Mouse (Mus musculus): ENCODE measurements around the gene Lins1. TPM values are rescaled to one million over a fixed set of nuclear protein-coding genes. Genes with fewer than 3 reads are reported as not detected.
A peak's percentile ranks its signal among the peaks of the same experiment; 100 is the strongest.

Gene Lins1
- 1 to 10 TPM; 4.0 to 4.8 TPM for total RNA-seq (2021)

GRCm38 (mm10) chr7:66689620-66690360 lies at the start of gene Lins1:
Gene Lins1, plus strand, starts transcription at chr7:66689889.
- DNase-seq: peak; percentile 98 to 100
- intact Hi-C loops (cut with DNase I): loop anchor here (5.0 kb wide), 1 partner anchor 1068 kb away; the partner anchor contains the start of gene Synm

- intact Hi-C loops (cut with DNase I): no loop called here
- DNase-seq: no peak
Measured at GRCm38 (mm10) chr7:66645736-66646135, 44.0 kb upstream of the Lins1 start.

- no peak for DNase-seq
- intact Hi-C loops (cut with DNase I): no loop called here
Measured at GRCm38 (mm10) chr7:66649181-66649580, 40.5 kb upstream of the Lins1 start.

GRCm38 (mm10) chr7:66650883-66651282 lies 38.8 kb upstream of the Lins1 start:
- intact Hi-C loops (cut with DNase I): no loop called here
- no peak for DNase-seq

GRCm38 (mm10) chr7:66652216-66652615 lies 37.5 kb upstream of the Lins1 start:
- no peak for DNase-seq
- intact Hi-C loops (cut with DNase I): no loop called here

GRCm38 (mm10) chr7:66653596-66653995 lies 36.1 kb upstream of the Lins1 start:
- no peak for DNase-seq

GRCm38 (mm10) chr7:66655471-66655870 lies 34.2 kb upstream of the Lins1 start:
- DNase-seq: no peak
- intact Hi-C loops (cut with DNase I): no loop called here

More at GRCm38 (mm10) chr7:66653596-66653995, 36.1 kb upstream of the Lins1 start:
- intact Hi-C loops (cut with DNase I): no loop called here

- no peak for DNase-seq
- intact Hi-C loops (cut with DNase I): loop anchor here (2.0 kb wide), 1 partner anchor 557 kb away; no protein-coding TSS in a partner anchor
Measured at GRCm38 (mm10) chr7:66660291-66660690, 29.4 kb upstream of the Lins1 start.

- DNase-seq: no peak
- intact Hi-C loops (cut with DNase I): loop anchor here (1.0 to 2.0 kb wide), 3 partner anchors 227 to 558 kb away; no protein-coding TSS in a partner anchor
Measured at GRCm38 (mm10) chr7:66660972-66661371, 28.7 kb upstream of the Lins1 start.

- peak; percentile 86 to 93 for DNase-seq
- intact Hi-C loops (cut with DNase I): loop anchor here (1.0 to 2.0 kb wide), 3 partner anchors 227 to 559 kb away; no protein-coding TSS in a partner anchor
Measured at GRCm38 (mm10) chr7:66661572-66661971, 28.1 kb upstream of the Lins1 start.

GRCm38 (mm10) chr7:66663548-66663947 lies 26.1 kb upstream of the Lins1 start:
- no peak for DNase-seq
- intact Hi-C loops (cut with DNase I): loop anchor here (1.0 kb wide), 1 partner anchor 353 kb away; no protein-coding TSS in a partner anchor

GRCm38 (mm10) chr7:66667064-66667463 lies 22.6 kb upstream of the Lins1 start:
- intact Hi-C loops (cut with DNase I): no loop called here
- no peak for DNase-seq

- no peak for DNase-seq
Measured at GRCm38 (mm10) chr7:66675800-66676199, 13.9 kb upstream of the Lins1 start.

GRCm38 (mm10) chr7:66682119-66682863 lies 7.4 kb upstream of the Lins1 start:
- no peak for DNase-seq

More at GRCm38 (mm10) chr7:66675800-66676199, 13.9 kb upstream of the Lins1 start:
- intact Hi-C loops (cut with DNase I): no loop called here

GRCm38 (mm10) chr7:66688721-66689120 lies 968 bp upstream of the Lins1 start:
- DNase-seq: no peak
- intact Hi-C loops (cut with DNase I): no loop called here

More at GRCm38 (mm10) chr7:66682119-66682863, 7.4 kb upstream of the Lins1 start:
- intact Hi-C loops (cut with DNase I): no loop called here

GRCm38 (mm10) chr7:66689294-66689619 lies 432 bp upstream of the Lins1 start, which contains the start of gene Asb7:
Gene Asb7, minus strand, starts transcription at chr7:66689596.
- intact Hi-C loops (cut with DNase I): no loop called here
- no peak for DNase-seq

GRCm38 (mm10) chr7:66694467-66694866 lies 4.8 kb downstream of the Lins1 start:
- intact Hi-C loops (cut with DNase I): loop anchor here (5.0 kb wide), 1 partner anchor 1063 kb away; the partner anchor contains the start of gene Synm
- no peak for DNase-seq

- intact Hi-C loops (cut with DNase I): no loop called here
- no peak for DNase-seq
Measured at GRCm38 (mm10) chr7:66702721-66703120, 13.0 kb downstream of the Lins1 start.

GRCm38 (mm10) chr7:66704631-66705030 lies 14.9 kb downstream of the Lins1 start:
- DNase-seq: no peak
- intact Hi-C loops (cut with DNase I): no loop called here

- no peak for DNase-seq
- intact Hi-C loops (cut with DNase I): loop anchor here (1.0 to 10.0 kb wide), 2 partner anchors 128 to 924 kb away; partner anchors contain the start of gene Adamts17
Measured at GRCm38 (mm10) chr7:66711166-66711565, 21.5 kb downstream of the Lins1 start.

GRCm38 (mm10) chr7:66724514-66724913 lies 34.8 kb downstream of the Lins1 start:
- intact Hi-C loops (cut with DNase I): no loop called here
- DNase-seq: no peak

Data from heart, postnatal 10 days (tissue).